Mouse (Mus musculus) layer of hippocampus, adult 2 months (tissue): ENCODE results near the gene Fam83e. TPM values are rescaled to one million over a fixed set of nuclear protein-coding genes. Genes with fewer than 3 reads are reported as not detected.
A peak's percentile ranks its signal among the peaks of the same experiment; 100 is the strongest.

Source experiments
- DNase-seq, 2 experiments: peaks; one replicate each; pipeline ENCODE4 v3.0.0; 2022; ENCODE audit warnings: low spot score in 2 of 2
- H3K27ac ChIP-seq: fragments of 200-600 bp; 2 replicates; pipeline ENCODE4 v1.8.1; 2022
- H3K4me3 ChIP-seq: fragments of 200-600 bp; 2 replicates; pipeline ENCODE4 v1.8.1; 2022; ENCODE audit warnings: mild to moderate bottlenecking
- CTCF ChIP-seq: fragments of 200-600 bp; conservative IDR thresholded peaks from 2 replicates; pipeline ENCODE4 v1.8.1; 2022; ENCODE audit warnings: antibody characterized with exemption, mild to moderate bottlenecking, moderate library complexity
- total RNA-seq, 2 experiments: library from RNA; stranded (reverse); gene quantifications; 2 replicates each; pipeline ENCODE4 v1.2.3; 2021

Fam83e gene
- total RNA-seq, 2 experiments from 2014 or later = 0.27 to 0.33 TPM

DNA sequence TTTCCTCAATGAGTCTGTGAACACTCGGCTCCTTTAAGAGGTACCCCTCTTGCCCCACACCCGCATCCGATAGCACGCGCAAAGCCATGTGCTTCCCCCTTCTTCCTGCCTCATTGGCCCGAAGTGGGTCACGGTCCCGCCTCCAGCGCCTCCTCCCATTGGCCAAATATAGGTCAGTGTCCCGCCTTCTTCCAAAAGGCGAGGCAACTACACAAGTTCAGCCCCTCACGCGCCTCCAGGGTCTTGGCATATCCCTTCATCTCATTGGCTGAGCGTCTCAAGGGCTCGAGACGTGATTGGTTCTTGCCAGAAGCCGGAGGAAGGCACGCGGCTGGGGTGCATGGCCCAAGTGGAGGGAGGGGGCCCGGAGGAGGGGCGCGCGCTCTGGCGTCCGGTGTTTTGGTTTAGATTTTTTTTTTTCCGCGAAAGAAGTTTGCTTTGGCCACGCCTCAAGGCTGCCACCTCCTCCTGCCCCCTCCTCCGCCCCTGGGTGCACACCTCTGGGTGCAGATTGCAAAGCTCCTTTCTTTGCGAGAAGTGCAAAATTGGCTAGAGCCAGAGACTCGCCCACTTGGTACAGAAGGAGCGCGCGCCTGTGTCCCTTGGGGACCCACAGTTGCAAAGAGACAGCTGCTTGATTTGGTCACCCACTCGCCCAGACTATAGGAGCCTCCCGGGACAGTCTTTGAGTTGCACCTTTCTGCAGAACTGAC, 16.1 kb upstream of the Fam83e start, which contains the start of gene Dbp:
TSS of gene Dbp (plus strand) at position 359 of the 713 bp plus-strand sequence.
- DNase-seq = peak; percentile 99 to 100
- H3K4me3 ChIP-seq = peak within 1 kb of the TSS; percentile 72
- H3K27ac ChIP-seq = peak within 1 kb of the TSS; percentile 99
- no peak for TF ChIP-seq CTCF

DNA sequence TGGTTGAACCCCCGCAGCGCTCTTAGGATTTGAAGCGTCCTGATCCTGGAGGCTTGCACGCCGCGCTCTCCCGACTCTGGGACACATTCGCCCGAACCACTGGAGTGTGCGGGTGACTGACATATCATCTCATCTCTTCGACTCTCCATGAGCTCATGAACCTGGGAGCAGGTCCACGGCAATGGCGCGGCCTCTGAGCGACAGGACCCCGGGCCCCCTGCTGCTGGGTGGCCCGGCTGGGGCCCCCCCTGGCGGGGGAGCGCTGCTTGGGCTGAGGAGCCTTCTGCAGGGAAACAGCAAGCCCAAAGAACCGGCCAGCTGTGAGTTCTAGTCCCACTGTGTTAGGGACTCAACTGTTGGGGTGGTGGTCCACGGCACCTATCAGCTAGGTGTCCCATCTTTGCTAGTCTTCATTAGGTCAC, 15.6 kb upstream of the Fam83e start:
- Histone ChIP-seq H3K4me3 (peak overlapping the region; percentile 72), H3K27ac (peak overlapping the region; percentile 99)
- TF ChIP-seq CTCF = peak; percentile 47
- no peak for DNase-seq

DNA sequence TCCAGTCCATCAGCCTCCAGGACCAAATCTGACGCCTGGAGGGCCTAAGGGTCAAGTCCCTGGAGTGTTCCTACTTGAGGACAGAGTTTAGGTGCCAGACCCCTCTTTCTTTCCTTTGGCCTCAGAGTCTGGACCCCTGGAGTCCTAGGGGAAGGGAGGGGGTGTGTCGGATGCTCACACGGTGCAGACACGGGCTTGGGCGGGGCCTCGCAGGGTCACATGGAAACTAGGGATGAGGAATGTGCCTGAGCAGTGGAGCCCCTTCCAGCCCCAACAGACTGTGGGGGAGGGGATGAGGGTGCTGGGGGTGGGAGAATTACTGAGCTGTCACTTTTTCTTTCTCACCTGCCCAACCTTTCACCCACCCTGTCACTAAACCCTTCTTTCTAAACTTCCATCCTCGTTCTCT, 15.1 kb upstream of the Fam83e start:
- peak overlapping the region; percentile 72 for H3K4me3 ChIP-seq
- peak; percentile 83 to 84 for DNase-seq
- TF ChIP-seq CTCF = no peak
- H3K27ac ChIP-seq = peak overlapping the region; percentile 99

DNA sequence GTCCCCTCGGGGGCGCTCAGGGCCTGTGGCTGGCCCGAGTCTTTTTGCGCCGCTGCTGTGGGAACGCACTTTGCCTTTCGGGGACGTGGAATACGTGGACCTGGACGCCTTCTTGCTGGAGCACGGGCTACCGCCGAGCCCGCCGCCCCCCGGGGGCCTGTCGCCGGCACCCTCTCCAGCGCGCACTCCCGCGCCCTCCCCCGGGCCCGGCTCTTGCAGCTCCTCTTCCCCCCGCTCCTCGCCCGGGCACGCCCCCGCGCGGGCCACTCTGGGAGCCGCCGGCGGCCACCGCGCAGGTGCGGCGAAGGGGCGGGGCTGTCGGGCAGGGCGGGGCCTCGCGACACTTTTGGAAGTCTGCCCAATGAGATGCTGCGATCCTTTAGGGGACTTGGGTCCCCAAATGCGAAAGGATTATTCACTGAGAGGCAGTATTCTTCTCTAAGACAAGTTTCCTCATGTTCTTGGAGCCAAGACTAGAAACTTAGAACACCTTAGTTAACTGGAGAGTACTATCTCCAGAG, 14.2 kb upstream of the Fam83e start:
- H3K4me3 ChIP-seq = peak overlapping the region; percentile 72
- peak overlapping the region; percentile 99 for H3K27ac ChIP-seq
- TF ChIP-seq CTCF = peak; percentile 18; the same call in 1 of the 2 replicates
- peak; percentile 76 to 82 for DNase-seq

DNA sequence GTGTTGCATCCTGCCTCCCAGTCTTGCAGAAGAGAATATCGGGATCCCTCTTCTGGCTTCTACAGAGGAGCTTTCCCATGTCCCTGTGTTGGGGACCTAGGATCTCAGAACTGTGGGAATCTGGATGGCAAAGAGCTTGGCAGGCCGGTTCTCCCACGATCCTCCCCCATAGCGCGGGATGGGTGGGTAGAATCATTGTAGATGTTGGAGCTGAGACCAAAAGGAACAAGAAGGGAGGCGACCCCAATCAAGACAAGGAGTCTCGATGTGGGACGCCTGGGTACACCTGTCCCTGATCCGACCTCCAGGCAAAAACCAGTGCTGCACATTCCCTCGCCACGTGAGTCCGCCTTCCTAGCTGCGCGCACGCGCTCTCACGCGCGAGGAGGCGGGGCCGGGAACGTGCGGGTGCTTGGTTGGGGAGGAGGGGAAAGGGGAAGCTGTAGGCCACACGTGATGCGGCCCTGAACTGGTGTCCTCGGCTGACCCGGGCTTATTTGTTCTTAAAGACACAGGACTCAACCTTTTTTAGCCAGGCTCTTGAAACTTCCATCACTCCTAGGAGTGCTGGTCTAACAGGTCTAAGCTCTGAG, 13.5 kb upstream of the Fam83e start:
- H3K4me3 ChIP-seq = peak overlapping the region; percentile 72
- H3K27ac ChIP-seq = peak overlapping the region; percentile 99
- no peak for TF ChIP-seq CTCF
- peak; percentile 92 to 96 for DNase-seq

DNA sequence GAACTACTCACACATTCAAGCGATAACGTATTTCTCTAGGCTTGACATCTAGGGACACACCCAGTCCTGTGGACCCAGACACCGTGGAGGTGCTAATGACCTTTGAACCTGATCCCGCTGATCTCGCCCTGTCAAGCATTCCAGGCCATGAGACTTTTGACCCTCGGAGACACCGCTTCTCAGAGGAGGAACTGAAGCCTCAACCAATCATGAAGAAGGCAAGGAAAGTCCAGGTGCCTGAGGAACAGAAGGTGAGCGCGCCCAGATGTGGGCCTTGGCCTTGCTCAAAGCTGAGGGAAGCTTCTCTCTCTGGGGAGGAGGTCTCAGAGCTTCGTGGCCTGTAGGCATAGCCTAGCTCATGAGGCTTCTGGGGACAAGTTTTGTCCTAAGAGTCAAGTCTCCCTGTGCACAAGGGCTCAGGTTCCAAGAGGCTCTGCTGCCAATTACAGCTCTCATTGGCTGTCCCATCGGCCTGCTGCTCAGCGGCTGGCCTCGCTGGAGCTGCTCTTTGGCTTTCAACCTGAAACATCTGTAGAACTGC, 12.7 kb upstream of the Fam83e start:
- no peak for DNase-seq
- H3K27ac ChIP-seq = peak overlapping the region; percentile 99
- no peak for TF ChIP-seq CTCF
- peak overlapping the region; percentile 72 for H3K4me3 ChIP-seq

DNA sequence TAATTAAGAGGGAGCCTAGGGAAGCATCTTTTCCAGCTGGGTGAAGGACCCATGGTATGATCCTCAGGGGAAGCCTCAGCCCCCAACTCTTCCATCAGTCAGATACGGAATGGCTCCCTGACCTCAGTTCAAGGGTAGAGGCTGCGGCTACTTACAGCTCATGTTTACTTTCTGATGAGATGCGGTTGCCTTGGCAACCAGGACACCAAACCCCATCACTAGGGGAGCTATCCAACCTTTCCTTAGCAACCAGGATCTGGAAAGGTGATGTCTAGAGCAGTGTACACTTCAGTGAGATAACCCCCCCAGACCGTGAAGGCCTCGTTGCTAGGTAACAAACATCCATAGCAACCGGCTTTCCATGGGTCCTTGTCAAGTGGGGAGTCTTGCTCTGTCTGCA, 12.0 kb upstream of the Fam83e start:
- H3K27ac ChIP-seq = peak overlapping the region; percentile 99

DNA sequence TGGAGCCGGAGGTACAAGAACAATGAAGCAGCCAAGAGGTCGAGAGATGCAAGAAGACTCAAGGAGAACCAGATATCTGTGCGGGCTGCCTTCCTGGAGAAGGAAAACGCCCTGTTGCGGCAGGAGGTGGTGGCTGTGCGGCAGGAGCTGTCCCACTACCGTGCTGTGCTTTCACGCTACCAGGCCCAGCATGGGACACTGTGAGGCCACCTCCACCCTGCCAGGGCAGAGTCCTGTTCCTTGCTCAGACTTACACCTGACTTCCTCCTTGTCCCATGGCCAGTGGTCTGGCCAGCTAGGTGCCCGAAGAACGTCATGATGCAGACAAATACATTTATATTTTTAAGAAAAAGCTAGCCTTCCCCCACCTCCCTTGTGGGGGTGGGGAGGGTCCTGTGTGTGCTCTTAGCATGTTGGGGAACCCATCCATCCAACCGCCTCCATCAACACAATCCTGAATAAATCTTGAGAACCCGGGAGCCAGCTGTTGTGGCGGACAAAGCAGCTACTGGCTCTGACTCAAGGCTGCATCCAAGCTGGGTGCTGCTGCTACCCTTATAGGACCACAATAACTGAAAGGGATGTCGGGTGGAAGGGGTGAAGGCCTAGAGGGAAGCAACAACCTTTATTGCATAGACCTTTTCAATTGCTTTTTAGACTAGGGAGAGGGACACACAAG, 11.2 kb upstream of the Fam83e start:
- no peak overlapping the region; the same call in 1 of the 2 replicates for H3K4me3 ChIP-seq
- TF ChIP-seq CTCF = no peak
- H3K27ac ChIP-seq = peak overlapping the region; percentile 99
- no peak for DNase-seq

More for the DNA sequence above, 12.0 kb upstream of the Fam83e start:
- no peak for DNase-seq
- no peak overlapping the region; the same call in 1 of the 2 replicates for H3K4me3 ChIP-seq
- no peak for TF ChIP-seq CTCF

DNA sequence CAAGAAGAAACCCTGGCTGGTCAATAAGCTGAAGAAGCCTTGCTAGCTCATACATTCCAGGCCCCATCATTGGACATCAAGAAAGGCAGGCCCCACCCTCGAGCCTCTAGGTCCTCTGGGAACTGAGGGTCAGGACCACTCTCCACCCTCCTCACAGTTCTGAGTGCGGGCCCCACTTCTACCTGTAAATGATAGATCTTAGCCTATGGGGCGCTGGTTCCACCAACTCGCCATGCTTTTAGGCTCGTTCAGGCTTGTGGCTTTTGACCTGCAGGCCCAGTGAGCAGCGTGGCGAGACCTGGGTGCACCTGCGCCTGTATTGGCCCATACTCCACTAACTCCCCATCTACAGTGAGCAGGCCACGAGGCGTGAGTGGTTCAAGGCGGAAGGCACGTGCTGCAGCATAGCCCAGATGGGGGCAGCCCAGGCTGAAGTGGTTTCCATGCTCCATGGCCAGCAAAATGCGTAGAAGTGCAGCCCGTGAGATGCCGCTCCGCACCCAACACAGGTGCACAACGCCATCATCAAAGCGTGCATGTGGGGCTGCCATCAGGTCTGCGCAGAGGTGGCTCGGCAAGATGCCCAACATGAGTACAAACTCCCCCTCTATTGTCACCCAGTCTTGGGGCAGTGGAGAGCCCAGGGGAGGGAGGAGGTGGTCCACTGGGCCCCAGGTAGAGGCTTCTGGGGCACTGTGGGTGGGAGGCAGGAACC, 10.4 kb upstream of the Fam83e start:
- H3K27ac ChIP-seq = peak overlapping the region; percentile 99; the same call in 1 of the 2 replicates
- no peak for TF ChIP-seq CTCF
- no peak overlapping the region for H3K4me3 ChIP-seq
- no peak for DNase-seq

DNA sequence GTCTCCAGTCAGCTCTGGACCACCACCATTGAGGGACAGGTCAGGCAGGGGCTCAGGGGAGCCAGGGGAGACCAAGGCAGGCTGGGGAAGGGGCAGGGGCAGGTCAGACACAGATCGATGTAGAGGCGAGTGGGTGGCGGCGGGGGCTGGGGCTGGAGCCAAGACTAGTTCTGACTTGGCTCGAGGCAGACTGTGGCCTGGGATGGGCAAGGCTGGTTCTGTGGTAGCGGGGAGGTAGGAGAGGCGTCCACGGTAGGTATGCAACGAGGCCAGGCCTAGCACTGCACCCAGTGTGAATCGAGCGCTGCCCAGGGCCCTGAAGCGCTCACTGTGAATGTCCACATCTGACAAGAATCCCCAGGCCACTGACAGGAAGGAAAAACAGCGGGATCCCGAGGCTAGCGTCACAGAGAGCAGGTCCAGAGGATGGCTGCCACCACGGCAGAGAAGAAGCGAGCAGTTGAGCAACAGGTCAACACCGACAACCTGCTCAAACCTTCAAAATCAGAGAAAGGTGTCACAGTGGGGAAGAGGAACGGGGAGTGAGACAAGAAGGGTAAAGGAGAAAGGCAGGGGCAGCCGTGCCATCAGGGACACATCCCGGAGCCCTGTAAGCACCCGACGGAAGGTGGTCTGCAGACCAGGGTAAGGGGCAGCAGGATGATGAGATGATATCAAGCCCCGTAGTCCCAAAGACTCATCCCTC, 9.5 kb upstream of the Fam83e start:
- TF ChIP-seq CTCF = no peak
- Histone ChIP-seq H3K4me3 (no peak overlapping the region), H3K27ac (peak overlapping the region; percentile 99; the same call in 1 of the 2 replicates)
- no peak for DNase-seq

DNA sequence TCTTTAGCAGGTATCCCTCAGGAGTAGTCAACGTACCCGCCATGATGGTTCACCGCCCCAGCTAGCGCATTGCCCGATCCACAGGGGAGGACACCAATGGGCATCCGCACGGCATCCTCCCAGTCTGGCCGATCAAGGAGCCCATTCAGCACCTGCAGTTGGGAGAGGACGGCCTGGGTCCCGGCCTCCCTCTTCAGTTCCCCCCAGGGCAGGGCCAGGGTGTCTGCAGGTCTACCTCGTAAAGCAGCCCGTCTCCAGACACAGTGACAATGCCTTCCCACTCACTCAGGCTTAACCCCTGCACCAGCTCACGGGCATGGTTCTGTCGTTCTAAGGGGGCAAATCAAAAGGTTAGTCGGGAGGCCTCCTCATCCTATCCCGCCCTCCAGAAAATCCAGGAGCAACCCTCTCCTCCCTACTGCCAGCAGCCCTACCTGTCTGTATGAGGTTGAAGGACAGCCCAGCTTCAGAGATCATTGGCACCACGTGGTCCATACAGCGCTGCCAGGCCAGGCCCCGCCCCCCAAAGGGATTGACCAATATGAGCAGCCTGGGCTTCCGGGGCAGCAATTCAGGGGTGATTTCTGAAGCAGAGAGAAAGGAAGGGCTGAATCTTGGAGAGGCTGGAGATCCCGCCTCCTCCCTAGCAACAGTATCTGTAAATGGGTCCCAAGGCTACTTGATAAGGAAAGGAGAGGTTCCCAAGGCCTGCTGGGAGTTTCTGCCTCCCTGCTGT, 8.8 kb upstream of the Fam83e start:
- Histone ChIP-seq H3K4me3 (no peak overlapping the region), H3K27ac (peak overlapping the region; percentile 8; the same call in 1 of the 2 replicates)
- DNase-seq = no peak
- TF ChIP-seq CTCF = no peak
